Mouse (Mus musculus) adipocyte (in vitro differentiated cells): ENCODE data around the gene Smyd2.

Source experiments
- DNase-seq: peaks from one replicate; pipeline ENCODE4 v3.0.0-alpha.2; 2016; ENCODE audit warnings: low spot score

Gene Smyd2

DNA sequence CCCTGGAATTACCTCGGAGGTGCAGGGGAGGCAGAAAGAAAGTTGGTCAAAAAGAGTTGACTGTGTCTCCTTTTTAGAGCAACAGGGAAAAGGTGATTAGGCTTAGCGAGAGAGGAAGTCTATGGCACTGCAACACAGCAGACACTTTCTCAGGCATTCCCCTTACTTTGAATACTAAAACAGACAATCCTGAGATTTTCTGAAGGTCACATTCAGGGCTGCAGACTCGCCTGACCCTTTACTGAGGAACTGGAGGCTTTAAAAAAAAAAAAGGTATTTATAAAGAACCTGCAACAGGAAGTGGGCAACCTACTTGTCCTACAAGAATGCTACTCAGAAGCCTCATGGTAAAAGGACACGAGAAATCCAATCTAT is 5.0 kb downstream of the Smyd2 start:
- no peak for DNase-seq

DNA sequence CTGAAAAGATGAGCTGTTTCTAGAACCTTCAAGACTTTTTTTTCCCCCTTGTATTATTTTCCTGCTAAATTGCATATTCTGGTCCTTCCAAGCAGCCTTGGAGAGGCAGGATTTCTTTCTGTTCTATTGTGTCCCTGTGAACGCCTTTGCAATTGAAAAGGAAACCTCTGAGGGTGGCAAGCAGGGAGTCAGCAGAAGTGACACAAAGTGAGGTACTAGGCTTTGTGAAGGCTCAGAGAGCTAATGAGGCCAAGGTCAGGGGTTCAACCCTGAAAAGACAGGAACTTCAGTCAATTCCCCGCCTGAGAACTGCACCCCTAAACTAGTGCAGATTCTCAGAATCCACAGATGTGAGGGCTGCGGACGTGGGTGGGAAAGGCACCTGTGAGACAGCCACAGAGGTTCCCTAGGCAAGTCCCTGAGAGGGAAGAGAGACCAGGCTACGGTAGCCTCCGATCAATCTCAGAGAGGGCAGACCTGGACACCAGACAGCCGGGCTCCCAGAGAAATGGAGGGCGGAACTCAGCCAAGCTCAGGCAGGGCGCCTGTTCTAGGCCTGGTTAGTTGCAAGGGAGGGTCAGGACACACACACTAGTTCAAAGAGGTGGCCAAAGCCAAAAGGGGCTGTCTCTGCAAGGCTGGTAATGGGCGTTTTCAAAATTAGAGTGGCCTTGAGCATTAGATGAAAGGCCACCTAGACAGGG is 5.6 kb downstream of the Smyd2 start:
- DNase-seq: no peak

DNA sequence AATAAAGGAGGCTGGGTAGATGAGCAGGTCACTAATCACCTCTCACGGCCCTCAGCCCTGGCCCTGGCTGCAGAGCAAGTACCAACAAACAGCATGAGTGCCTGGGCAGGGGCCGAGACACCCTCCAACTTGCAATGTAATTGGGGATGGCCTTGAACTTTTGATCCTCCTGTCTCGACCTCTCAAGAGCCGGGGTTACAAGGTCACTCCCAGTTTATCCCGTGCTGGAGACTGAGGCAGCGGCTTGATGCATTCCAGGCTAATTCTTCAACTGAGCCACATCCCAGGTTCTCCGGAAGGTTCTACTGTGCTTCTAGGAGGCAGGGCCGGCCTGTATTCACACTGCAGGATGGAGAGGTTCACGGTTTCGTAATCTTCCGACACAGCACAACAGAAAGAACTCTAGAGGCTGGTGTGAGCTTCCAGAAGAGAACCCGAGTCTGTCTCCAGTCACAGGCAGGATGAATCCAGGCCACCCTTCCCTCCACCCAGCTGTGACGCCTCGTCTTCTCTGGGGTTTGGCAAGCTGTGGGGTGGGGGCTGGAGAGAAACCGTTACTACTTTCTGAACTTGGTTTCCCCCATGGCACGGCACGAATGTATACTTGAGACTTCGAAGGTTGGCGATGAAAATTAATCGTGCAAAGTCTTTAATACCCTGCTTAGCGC is 8.9 kb downstream of the Smyd2 start:
- DNase-seq: no peak

DNA sequence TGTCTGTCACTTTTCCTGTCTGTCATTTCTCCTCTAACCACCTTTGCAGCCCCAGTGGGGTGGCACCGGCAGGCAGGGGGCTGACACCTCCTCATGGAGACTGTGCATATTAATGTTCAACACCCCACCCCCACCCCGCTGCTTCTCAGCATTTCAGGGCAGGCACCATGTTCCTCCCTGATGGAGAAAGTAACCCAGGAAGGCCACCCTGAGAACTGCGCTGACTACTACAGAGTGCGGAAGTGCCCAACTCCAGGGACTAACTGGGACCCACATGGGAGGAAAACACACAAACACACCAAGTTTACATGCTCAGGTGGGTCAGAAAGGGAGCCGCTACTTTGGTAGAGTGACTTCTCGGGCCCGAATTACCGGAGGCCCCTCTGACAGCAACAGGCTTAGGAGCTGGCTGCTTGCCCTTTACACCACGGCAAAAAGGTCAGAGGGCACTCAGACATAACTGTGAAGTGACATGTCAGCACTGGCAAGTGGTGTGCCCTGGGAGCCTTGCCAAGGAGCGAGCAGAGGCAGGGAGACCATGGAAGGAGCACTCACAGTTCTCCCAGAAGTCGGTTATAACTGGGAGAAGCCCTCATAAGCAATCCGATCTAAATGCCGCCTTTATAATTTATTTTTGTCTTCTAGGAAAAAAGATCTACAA is 11.3 kb downstream of the Smyd2 start:
- DNase-seq: peak; percentile 79

DNA sequence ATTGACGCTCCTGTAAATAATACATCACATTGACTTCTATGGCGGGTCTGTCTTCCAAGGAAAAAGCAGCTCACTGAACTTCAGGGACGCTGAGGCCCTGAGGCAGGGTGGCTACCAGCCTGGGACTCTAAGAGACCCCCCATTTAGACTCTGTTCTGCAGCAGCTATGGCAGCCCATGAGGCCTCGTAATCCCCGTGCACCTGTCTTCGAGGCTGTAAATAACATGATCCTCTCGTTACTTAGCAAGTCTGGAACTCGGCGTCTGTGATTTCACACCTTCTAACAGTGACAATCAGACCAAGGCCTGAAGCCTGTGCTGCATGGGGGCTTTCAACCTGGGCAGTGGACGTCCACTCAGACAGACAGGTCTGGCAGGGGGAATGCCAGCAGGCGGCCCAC is 19.0 kb downstream of the Smyd2 start:
- no peak for DNase-seq

DNA sequence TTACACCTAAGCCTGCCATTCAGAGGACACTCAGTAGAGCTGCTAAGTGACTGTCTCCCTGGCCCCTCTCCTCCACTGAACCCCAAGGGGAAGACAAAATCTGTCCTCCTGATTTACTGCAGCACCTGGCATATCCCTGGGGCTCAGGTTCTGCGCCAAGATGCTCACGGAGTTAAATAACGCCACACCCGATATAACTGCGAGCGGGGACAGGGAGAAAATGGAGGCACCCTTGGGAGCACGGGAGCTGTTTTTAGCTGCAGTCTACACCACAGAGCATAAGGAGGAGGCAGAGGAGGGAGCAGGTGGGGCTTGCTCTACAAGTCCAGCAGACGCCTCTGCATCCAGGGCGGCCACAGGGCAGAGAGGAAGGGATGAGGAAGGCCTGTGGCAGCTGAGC is 19.8 kb downstream of the Smyd2 start:
- no peak for DNase-seq

DNA sequence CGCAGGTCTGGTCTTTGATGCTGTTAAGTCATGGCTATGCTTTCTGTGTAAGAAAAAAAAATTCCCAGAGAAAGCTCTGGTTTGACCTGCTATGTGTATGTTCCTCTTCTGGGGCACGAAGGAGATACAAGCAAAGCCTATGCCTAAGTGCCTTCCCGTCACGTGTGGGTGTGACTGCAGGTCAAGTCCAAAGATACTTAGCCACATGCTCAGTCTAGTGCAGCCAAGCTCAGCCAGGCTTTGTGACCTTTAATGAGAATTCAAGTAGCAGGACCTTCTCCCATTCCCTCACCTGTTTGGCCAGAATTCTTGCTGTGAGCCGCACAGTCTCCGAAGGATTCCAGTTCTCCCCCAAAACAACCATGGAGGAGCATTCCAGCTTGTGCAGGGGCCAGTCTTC is 22.6 kb downstream of the Smyd2 start:
- no peak for DNase-seq

DNA sequence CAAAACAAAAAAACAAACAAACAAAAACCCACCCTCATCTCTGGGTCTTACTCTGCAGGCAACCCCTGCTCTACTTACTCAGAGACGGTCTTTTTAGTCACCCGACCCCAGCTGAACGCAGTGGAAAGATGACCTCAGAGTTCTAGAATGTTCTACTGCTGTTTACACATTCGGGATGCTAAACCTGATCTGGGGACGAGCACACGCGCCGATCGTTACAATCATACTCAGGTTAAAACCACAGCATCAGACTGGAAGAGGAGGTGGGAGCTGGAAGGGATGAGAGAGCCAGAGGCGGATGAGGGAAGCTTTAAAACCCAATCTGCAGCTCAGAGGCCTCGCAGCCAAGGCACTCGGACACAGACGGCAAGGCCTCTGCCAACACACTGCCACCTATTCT is 23.5 kb downstream of the Smyd2 start:
- no peak for DNase-seq

DNA sequence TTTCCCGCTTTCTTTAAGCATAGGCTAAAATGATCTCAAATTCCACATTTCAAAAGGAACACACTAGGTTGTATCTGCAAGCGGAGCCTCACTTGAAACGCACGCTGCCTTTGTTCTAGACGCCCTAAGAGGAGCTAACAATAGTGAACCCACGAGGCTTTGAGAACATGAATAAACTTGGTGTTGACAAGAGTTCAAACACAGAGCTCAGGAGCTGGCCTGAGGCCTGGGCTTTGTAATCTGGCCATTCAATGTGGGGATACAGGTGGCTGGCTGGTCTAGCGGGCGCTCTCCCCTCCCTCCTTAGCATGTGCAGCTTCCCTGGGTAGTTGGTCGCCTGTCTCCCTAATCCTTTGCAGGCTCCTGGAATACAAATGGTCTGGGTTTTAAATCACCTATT is 24.3 kb downstream of the Smyd2 start:
- DNase-seq: no peak

DNA sequence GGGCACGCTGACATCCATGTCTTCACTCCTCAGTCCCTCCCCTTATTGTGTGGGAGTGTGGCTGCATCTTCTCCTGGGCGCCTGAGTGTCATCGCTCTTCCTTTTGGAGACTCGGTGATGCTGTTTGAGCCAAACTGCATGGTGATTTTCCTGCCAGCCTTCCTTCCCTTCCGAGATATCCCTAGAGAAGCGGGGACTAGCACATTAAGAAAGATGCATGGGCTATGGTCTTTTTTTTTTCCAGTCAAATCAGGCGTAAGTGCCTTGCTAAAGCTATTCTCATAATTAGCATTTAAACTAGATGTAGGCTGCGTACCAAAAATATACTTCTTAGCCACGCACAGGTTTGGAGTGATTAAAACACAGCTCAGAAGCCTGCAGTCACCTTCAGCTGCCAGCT is 28.0 kb downstream of the Smyd2 start:
- no peak for DNase-seq

DNA sequence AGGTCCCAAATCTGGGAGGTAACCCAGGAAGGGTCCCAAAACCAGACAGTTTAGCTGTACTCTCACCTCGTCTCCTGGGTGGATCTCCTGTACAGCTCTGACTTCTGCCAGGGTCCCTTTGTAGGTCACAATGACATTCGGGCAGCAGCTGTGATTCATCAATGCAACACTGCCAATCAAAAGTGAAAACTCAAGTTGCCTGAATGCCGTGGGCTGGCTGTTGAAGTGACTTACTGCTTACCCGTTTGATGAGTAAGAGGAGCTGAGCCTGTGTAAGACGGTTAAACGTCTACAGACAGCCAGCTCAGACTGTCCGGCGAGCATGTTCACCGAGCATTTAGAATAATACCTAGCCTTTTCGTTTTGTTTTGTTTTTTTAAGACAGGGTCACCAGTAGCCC is 33.4 kb downstream of the Smyd2 start:
- DNase-seq: no peak

DNA sequence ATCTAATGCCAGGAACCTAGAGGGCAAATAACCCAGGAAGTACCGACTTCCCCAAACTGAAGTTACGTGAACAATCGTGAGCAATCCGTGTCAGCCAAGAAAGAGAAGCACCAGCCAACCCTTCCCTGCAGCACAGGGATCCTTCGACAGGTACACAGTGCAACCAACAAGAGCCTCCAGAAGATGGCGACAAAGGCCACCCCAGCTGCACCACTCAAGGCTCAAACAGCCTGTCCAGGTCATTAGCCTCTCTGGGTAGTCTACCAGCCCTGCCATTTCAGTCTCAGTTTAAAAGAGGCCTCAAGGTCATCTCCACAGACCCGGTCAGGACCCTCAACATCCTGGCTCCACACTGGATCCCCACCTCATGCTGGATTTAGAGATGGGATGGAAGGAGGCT is 34.6 kb downstream of the Smyd2 start:
- peak; percentile 77 for DNase-seq

DNA sequence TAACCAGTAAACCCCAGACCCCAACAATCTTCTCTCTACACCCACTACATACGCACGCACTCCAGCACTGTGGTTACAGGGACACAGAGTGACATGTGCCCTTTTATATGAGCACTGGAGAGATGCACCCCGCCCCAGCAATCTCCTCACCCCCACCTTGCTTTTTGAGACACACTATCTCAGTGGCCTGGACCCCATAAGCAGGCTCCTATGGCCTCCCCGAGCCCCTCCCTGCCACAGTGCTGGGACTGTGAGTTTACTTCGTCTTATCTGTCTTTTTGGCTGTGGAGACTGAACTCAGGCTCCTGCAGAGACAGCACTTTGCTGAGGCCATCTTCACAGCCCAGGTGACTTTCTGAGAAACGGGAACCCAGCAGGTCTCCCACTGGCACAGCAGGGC is 36.2 kb downstream of the Smyd2 start:
- DNase-seq: no peak

DNA sequence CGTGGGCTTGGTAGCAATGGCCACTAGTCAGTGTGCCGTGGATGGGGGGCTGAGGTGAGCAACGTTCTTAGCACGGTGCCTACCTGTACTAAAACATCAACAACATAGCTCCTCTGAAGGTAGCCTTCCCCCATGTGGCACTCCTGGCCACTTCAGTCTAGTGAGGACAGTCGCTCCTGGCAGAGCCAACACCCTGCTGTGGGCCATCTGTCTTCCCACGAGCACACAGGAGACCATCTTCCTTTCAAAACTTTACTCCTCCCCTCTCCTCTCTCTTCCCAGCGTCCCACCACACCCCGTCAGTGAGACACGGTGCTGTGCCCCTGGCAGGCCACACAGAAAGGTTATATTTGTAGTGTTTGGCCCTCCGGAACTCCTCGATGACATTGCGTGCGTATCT is 37.2 kb downstream of the Smyd2 start:
- DNase-seq: no peak

DNA sequence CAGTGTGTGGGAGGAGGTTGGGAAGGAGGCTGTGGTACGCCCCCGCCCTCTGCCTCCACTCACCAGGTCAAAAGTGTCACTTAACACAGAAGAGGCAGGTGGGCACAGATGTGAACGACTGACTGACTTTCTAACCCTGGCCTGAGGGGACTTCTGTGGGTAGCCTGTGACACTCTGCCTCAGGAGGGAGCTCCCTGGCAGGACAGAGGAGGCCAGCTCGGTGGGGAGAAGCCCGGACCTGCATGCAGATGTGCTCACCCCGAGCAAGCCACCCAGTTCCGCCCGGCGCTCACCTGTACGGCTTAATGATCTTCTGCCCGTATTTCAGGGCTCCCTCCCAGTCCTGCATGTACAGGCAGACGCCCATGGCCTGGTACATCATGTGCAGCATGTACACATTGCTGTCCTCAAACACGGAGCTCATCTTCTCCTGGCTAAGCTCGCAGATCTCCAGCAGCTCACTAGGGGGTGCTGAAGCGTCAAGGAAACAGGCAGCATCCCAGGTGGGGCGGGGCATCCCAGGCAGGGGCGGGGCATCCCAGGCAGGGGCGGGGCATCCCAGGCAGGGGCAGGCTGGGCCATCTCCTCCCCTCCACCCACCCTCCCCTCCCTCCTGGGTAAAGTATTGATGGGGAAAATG is 38.5 kb downstream of the Smyd2 start:
- peak; percentile 25 for DNase-seq

DNA sequence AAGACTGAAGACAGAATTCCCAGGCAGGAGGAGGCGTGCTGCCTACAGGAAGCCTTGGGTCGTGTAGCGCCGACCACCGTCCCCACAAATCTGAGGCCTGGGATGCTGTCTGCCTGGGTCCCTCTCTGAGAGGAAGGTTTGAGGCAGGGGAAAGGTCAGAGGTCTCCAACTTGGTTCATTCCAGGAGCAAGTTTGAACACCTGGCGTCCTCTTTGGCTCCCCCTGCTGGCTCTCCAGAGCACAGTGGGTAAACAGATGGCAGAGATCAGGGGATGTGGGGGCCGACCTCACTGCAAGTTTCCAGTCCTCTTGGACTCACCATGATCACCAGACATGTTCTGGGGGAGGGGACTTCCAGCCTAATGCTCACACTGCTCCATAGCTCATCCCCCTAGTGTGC is 39.3 kb downstream of the Smyd2 start:
- DNase-seq: peak; percentile 39

DNA sequence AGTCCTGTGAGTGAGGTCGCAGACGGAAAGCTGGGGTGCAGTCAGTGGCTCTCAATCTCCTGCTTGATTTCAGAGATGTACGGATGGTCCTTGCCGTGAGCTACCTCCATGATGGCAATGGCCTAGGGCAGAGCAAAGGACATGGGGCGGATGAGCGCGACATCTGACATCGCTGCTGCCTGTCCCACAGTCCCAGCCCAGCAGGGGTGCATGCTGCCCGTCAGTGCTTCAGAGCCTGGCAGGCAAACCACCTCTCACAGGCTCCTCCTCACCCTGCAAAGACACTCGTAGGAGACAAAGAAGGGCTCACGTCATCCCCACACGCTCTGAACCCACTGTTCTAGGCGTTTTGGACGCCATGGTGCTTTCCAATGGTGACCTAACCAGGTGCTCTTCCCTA is 41.4 kb downstream of the Smyd2 start:
- no peak for DNase-seq

DNA sequence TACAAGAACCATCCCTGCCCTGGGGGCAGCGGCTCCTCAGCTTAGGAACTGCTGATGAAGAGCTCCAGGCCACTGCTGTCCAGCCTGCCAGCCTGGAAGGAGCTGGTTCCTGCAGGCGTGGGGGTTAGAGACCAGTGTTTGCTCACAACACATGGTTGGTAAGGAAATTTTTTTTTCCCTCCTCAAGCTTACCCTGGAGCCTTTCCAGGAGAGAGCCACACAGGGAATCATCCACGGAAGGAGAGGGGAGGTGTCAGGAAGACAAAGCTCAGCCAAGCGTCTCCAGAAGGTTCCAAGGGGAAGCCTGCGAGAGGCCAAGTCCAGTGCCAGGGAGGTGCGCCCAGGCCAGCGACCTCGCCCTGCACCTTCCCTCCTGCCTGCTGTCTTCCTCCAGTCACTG is 42.2 kb downstream of the Smyd2 start:
- DNase-seq: peak; percentile 17

DNA sequence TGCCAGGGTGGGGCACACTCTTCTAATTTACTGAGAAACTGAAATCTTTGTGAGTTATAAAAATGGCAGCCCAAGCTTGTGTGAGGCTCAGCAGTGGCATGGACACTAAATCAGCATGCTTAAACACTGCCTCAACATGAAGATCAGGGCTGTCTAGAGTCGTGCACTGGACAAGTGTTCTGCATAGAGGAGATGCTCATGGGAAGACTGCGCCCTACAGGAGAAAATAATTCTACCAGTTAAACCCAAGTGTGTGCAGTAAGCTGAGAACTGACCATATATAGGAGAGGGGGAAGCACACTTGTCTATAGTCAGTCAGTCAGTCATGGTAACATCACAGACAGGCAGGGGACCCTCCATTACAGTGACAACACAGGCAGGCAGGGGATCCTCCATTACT is 43.0 kb downstream of the Smyd2 start:
- DNase-seq: no peak

DNA sequence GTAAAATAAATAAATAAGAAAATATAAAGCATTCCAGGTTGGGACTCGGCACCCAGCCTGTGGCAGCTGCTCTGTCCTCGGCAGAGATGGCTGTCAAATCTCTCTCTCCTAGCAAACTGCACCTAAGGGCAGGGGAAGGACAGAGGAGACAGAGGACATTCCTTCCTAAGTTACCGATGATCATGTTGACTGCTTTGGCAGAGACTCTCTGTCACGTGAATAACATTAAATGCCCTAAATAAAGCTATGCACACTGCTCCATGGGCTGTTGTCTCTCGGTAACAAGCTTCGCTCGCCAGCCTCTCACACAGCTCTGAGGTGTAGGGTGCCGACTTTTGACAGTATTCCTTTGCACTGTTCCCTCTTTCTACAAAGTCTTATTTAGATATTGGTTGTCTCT is 46.0 kb downstream of the Smyd2 start:
- DNase-seq: no peak

DNA sequence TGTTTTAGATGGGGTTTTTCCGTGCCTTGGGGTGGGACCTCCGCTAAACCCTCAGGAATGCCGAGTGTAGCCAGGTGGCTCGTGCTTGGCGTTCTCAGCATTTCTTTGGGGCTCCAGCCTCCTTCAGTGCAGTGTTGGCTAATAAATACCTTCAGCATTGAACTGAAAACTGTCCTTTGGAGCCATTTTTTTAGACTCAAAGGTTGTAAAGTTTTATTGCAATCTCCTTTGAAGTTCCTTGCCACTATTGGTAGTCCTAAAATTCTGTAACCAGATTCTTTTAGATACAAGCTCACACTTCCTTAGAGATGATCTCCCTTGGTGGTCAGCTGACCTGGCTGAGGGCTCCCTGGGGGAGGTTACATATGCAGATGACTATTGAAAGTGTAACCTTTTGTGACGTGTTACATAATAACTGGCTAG is 46.7 kb downstream of the Smyd2 start:
- peak; percentile 27 for DNase-seq

DNA sequence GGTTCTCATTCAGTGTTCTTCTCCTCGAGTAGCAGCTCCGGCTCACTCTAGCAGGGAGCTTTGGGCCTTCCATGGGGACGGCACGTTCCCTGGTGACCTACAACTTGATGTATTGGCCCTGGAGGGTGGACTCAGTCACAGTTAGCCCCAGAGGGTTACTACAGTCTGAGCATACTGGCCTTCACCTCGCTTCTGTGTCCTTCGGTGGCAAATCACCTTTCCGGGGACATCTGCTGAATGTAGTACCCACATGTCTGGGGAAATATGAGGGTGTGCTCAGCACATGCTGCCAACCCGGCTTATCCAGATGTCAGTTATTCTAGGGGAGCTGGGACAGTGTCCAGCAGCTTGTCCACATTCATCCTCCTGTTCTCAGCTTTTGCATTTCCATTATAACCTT is 48.6 kb downstream of the Smyd2 start:
- DNase-seq: no peak

DNA sequence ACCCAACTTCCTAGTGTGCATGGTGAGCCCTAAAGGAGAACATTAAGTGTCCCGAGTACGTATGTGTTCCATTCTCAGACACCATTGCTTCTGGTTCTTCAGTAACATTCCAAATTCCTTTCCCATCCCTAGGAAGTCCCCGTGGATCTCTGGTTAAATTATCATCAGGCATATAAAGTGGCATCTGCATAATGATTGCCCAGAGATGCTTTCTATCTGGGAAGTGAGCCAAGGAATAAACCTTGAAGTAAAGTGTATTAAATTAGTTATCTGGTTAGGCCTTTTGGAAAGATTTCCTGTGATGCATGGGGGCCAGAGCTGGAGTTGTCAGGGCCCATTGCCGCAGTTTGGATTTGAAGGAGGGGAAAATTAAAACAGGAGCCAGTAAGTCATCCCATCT is 50.1 kb downstream of the Smyd2 start:
- DNase-seq: no peak
